Mouse (Mus musculus): ENCODE measurements around the gene Cacng4. TPM values are rescaled to one million over a fixed set of nuclear protein-coding genes. Genes with fewer than 3 reads are reported as not detected.

Cacng4 gene
- polyA plus RNA-seq, 1 experiment from 2014 or later: 41.6 TPM

DNA sequence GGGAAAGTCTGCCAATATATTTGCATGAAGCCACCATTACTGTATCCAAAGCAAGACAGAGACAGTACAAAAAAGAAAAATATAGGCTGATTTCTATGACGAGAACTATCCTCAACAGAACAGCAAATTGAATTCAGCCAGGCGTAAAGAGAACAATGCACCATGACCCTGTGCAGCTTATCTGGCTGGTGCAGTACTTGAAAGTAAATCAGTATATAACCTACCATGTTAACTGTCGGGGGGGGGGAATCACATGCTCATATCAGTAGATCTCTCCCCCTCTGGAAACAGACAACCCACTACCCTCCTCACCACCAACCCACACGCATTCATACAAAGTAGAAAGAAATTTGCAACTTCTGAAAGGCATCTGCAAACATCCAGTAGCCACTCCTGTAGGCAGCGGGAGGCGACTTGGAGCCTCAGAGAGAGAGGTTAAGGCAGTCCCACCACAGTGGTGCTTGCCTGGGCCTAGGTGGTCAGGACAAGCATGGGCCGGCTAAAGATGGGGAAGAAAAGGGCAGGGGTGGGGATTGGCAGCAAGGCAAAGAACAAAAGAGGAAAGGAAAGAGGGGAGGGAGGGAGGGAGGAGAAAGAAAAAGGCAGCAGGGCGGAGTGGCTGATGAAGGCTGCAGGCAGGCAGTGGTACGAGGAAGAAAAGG, 111.5 kb downstream of the Cacng4 start:
- H3K4me3 ChIP-seq (replicated peaks): no peak overlapping the region
- peaks cover 18% of the 10 kb centered on the region for H3K36me3 ChIP-seq
- no peaks in the 10 kb centered on the region for H3K9me3 ChIP-seq
- 0 out of 2 replicates have a peak overlapping the region, but pooled peaks have one; percentile 2 for H3K9ac ChIP-seq (replicated peaks)
- peak; percentile 75 for ATAC-seq
- 22% methylated on average over 9 of the region's 9 CpGs for WGBS
- no peaks in the 10 kb centered on the region for H3K27me3 ChIP-seq
- H3K4me1 ChIP-seq (replicated peaks): peaks cover 35% of the 10 kb centered on the region
- peak overlapping the region; percentile 74 for H3K27ac ChIP-seq
- 0 out of 2 replicates have a peak overlapping the region, but pooled peaks have one; percentile 2 for H3K4me2 ChIP-seq (replicated peaks)

Other genes starting within 250 kb of the Cacng4 start
- 17.7 and 18.4 TPM in 2 replicates for gene Helz, start 246.6 kb downstream of the Cacng4 start, polyA plus RNA-seq (2015; fragmentation: Nextera tagmentation; extraction: Ambion mirVana)
- gene Cacng1, start 78.0 kb downstream of the Cacng4 start, polyA plus RNA-seq (2015; fragmentation: Nextera tagmentation; extraction: Ambion mirVana): 0.26 and 0.58 TPM in 2 replicates
- 3.8 and 4.1 TPM in 2 replicates for gene Cacng5, start 120.5 kb upstream of the Cacng4 start, polyA plus RNA-seq (2015; fragmentation: Nextera tagmentation; extraction: Ambion mirVana)